Mouse (Mus musculus) limb, embryonic 10.5 days (tissue): ENCODE data around the gene Apbb1. TPM values are rescaled to one million over a fixed set of nuclear protein-coding genes. Genes with fewer than 3 reads are reported as not detected.

Experiments used
- DNase-seq: peaks from one replicate; pipeline ENCODE4 v3.0.0-alpha.2; 2017; ENCODE audit warnings: low spot score
- H3K27ac ChIP-seq: fragments of 300-500 bp; sonication (generic); 2 replicates; pipeline ENCODE4 v1.5.1; 2016; ENCODE audit warnings: mild to moderate bottlenecking
- H3K27me3 ChIP-seq: fragments of 300-500 bp; sonication (generic); 2 replicates; pipeline ENCODE4 v1.6.1; 2016; ENCODE audit warnings: low read depth, mild to moderate bottlenecking; ENCODE audit not compliant: poor library complexity, severe bottlenecking
- H3K36me3 ChIP-seq: fragments of 300-500 bp; sonication (generic); 2 replicates; pipeline ENCODE4 v1.6.1; 2016; ENCODE audit warnings: mild to moderate bottlenecking, moderate library complexity
- H3K4me1 ChIP-seq: fragments of 300-500 bp; sonication (generic); 2 replicates; pipeline ENCODE4 v1.6.1; 2016
- H3K4me3 ChIP-seq: fragments of 300-500 bp; sonication (generic); 2 replicates; pipeline ENCODE4 v1.5.1; 2016; ENCODE audit warnings: mild to moderate bottlenecking, moderate library complexity
- H3K9me3 ChIP-seq: fragments of 300-500 bp; sonication (generic); replicated peaks from 2 replicates; pipeline ENCODE4 v1.6.1; 2016; ENCODE audit warnings: mild to moderate bottlenecking
- WGBS: fragments of 180-500 bp; shearing (Covaris S2); methylation state at CpG from one replicate; pipeline ENCODE4 v1.1.7; 2016; 5-methylcytosine and 5-hydroxymethylcytosine counted together
- polyA plus RNA-seq: library from polyadenylated mRNA; unstranded; fragments of >200 nt; fragmentation: Nextera tagmentation; extraction: Ambion mirVana; gene quantifications from 2 replicates; pipeline ENCODE4 v1.2.1, GENCODE M21; 2016

Apbb1 gene
- polyA plus RNA-seq, result 76.9 and 81.9 TPM in 2 replicates

GRCm38 (mm10) chr7:105581094-105581703 is at the start of gene Apbb1:
Apbb1 (minus strand) TSS chr7:105581653.
- Histone ChIP-seq H3K4me1 (peaks cover 18% of the 10 kb centered on the region), H3K27me3 (0 out of 2 replicates have a peak, but pooled peaks cover 3% of the 10 kb centered on the region), H3K27ac (peak within 1 kb of the TSS; percentile 93), H3K9me3 (no peaks in the 10 kb centered on the region), H3K4me3 (peak within 1 kb of the TSS; percentile 76), H3K36me3 (no peaks in the 10 kb centered on the region)
- WGBS, result under 1% methylated on average over 47 of the region's 54 CpGs
- peak; percentile 86 for DNase-seq

DNA sequence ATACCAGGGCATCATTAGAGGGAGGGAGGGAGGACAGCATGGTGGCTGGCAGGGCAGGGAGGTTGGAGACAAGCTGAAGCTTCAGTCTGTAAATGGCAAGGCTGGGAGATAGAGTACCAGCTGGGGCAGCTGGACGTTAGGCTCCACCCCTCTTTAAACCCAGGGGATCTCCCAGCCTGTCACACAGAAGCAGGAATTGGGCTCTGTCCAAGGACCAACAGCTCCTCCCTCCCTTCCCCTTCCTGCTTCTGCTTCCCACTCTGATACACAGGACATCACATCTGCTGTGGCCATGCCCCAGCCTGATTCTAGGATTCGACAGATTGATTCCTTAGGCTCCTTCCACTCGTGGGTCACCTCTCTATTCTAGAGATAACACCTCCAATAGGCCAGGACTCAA is 47.2 kb upstream of the Apbb1 start:
- H3K4me3 ChIP-seq, result no peak overlapping the region
- WGBS, result 38% methylated on average over 3 of the region's 3 CpGs
- H3K36me3 ChIP-seq, result peaks cover 17% of the 10 kb centered on the region
- DNase-seq, result no peak
- peaks cover 10% of the 10 kb centered on the region for H3K4me1 ChIP-seq
- no peaks in the 10 kb centered on the region for H3K27me3 ChIP-seq
- H3K27ac ChIP-seq, result no peak overlapping the region
- H3K9me3 ChIP-seq, result no peaks in the 10 kb centered on the region

DNA sequence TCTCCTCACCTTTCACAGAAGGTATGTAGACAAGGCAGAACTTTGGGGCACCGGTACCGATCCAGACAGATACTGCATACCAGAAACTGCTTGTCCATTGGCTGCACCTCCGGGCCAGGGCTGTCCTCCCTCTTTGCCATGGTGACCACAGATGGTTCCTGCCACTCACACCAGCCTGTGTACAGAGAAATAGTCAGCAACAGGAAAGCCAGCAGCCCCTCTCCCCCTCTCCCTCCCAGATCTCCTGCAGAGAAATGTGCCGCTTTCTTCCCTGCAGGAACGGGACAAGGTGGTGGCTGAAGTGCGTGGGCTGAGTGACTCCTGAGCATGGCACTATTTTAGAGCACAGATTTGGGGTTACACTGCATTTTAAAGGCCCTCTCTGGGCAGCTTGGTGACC is 43.9 kb upstream of the Apbb1 start:
- Histone ChIP-seq H3K27ac (no peak overlapping the region), H3K4me3 (no peak overlapping the region), H3K36me3 (peaks cover 44% of the 10 kb centered on the region), H3K9me3 (no peaks in the 10 kb centered on the region), H3K4me1 (no peaks in the 10 kb centered on the region), H3K27me3 (no peaks in the 10 kb centered on the region)
- WGBS, result 86% methylated on average over 6 of the region's 6 CpGs
- no peak for DNase-seq

GRCm38 (mm10) chr7:105621646-105622292 is 40.3 kb upstream of the Apbb1 start:
- no peaks in the 10 kb centered on the region for H3K27me3 ChIP-seq
- WGBS, result 79% methylated on average over 8 of the region's 8 CpGs
- H3K36me3 ChIP-seq, result peaks cover 79% of the 10 kb centered on the region
- no peaks in the 10 kb centered on the region for H3K4me1 ChIP-seq
- H3K9me3 ChIP-seq, result no peaks in the 10 kb centered on the region
- H3K27ac ChIP-seq, result no peak overlapping the region
- no peak for DNase-seq
- no peak overlapping the region for H3K4me3 ChIP-seq

DNA sequence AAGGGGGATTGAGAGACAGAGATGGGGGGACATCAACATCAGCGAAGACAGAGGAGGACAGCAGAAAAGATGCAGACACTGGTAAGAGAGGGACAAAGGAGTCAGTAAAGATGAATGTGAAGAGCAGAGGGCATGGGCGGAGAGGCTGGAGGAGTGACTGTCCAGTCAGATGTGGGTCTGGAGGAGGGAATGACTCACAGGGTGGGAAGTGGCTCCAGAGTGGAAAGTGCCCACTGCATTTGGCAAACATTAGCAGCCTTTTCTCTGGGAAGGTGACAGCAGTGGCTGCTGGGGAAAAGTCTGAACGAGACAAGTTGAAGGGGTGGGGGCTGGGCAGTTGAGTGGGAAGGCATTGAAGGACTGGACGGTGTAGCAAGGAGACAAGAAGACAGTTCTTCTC is 39.6 kb upstream of the Apbb1 start:
- H3K9me3 ChIP-seq, result no peaks in the 10 kb centered on the region
- H3K4me3 ChIP-seq, result no peak overlapping the region
- H3K27me3 ChIP-seq, result no peaks in the 10 kb centered on the region
- 84% methylated on average over 4 of the region's 4 CpGs for WGBS
- peaks cover 85% of the 10 kb centered on the region for H3K36me3 ChIP-seq
- no peak overlapping the region for H3K27ac ChIP-seq
- DNase-seq, result no peak
- H3K4me1 ChIP-seq, result no peaks in the 10 kb centered on the region

GRCm38 (mm10) chr7:105619701-105620100 is 38.2 kb upstream of the Apbb1 start:
- Histone ChIP-seq H3K27ac (no peak overlapping the region), H3K9me3 (no peaks in the 10 kb centered on the region), H3K4me3 (no peak overlapping the region), H3K4me1 (no peaks in the 10 kb centered on the region), H3K27me3 (no peaks in the 10 kb centered on the region), H3K36me3 (peaks cover 92% of the 10 kb centered on the region)
- WGBS, result 87% methylated on average over 3 of the region's 3 CpGs
- no peak for DNase-seq

- Histone ChIP-seq H3K4me3 (no peak overlapping the region), H3K4me1 (no peaks in the 10 kb centered on the region), H3K27me3 (no peaks in the 10 kb centered on the region), H3K36me3 (peaks cover 94% of the 10 kb centered on the region), H3K27ac (no peak overlapping the region), H3K9me3 (no peaks in the 10 kb centered on the region)
- no peak for DNase-seq
- 97% methylated on average over 22 of the region's 22 CpGs for WGBS
Measured at GRCm38 (mm10) chr7:105617810-105618209, 36.4 kb upstream of the Apbb1 start.

GRCm38 (mm10) chr7:105616561-105616960 is 35.1 kb upstream of the Apbb1 start:
- peaks cover 98% of the 10 kb centered on the region for H3K36me3 ChIP-seq
- H3K9me3 ChIP-seq, result no peaks in the 10 kb centered on the region
- no peaks in the 10 kb centered on the region for H3K4me1 ChIP-seq
- DNase-seq, result no peak
- no peaks in the 10 kb centered on the region for H3K27me3 ChIP-seq
- no peak overlapping the region for H3K27ac ChIP-seq
- WGBS, result 85% methylated on average over 6 of the region's 6 CpGs
- H3K4me3 ChIP-seq, result no peak overlapping the region

DNA sequence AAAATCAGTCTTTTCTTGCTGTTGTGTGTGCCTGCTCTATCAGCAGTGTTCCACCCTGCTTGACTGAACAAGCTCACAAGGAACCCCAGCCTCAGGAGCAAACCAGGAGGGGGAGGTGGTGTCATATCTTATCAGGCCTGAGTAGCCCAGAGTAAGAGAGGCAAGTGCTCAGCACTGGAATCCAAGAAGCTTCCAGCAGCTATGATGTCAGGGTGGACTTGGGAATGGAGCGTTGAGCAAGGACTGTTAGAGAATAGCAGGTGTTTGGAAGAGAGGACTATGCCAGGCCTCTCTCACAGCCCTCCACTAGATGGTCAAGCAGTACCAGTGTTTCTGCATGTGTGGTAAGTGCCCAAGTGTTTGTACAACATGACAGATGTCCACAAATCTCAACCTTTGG is 34.3 kb upstream of the Apbb1 start:
- no peak for DNase-seq
- H3K27ac ChIP-seq, result no peak overlapping the region
- H3K4me1 ChIP-seq, result no peaks in the 10 kb centered on the region
- peaks cover 98% of the 10 kb centered on the region for H3K36me3 ChIP-seq
- no peaks in the 10 kb centered on the region for H3K27me3 ChIP-seq
- no peak overlapping the region for H3K4me3 ChIP-seq
- 85% methylated on average over 1 of the region's 1 CpGs for WGBS
- H3K9me3 ChIP-seq, result no peaks in the 10 kb centered on the region

DNA sequence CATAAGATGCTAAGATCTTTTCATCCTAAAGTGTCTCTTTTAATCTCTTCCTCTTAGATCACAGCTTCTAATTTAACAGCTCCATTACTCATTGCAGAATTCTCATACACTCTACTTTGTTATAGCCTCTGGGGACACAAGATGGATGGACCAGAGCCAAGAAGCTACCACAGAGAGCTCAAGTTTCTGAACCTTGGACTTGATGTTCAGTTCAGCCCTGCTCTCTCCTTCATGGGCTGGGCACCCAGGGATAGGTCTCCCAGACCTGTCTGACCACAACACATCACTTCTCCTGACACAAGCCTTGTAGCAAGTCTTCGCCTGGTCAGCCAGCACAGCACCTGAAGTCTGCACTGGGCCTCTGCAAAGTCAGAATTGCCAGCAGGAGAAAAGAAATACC is 32.9 kb upstream of the Apbb1 start:
- Histone ChIP-seq H3K4me3 (no peak overlapping the region), H3K27ac (no peak overlapping the region), H3K4me1 (no peaks in the 10 kb centered on the region), H3K36me3 (peaks cover 97% of the 10 kb centered on the region), H3K9me3 (no peaks in the 10 kb centered on the region), H3K27me3 (no peaks in the 10 kb centered on the region)
- DNase-seq, result no peak
- 88% methylated on average over 1 of the region's 1 CpGs for WGBS

- Histone ChIP-seq H3K9me3 (no peaks in the 10 kb centered on the region), H3K27me3 (no peaks in the 10 kb centered on the region), H3K36me3 (peaks cover 71% of the 10 kb centered on the region), H3K27ac (no peak overlapping the region), H3K4me3 (no peak overlapping the region), H3K4me1 (no peaks in the 10 kb centered on the region)
- DNase-seq, result no peak
- WGBS, result 94% methylated on average over 1 of the region's 1 CpGs
Measured at GRCm38 (mm10) chr7:105611767-105612166, 30.3 kb upstream of the Apbb1 start.

DNA sequence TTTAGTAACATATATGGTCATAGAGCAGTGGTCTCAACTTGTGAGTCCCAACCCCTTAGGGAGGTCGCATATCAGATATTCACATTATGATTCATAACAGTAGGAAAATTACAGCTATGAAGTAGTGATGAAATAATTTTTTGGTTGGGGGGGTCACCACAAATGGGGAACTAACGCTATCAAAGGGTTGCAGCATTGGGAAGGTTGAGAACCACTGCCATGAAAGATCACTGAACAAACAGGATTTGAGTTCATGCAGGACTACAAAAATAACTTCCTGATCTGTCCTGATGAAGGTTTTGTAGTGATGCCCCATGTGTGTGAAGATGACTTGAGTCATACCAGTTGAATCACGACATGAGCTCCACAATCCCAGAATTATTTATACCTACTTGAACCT is 27.0 kb upstream of the Apbb1 start:
- Histone ChIP-seq H3K27me3 (no peaks in the 10 kb centered on the region), H3K36me3 (peaks cover 39% of the 10 kb centered on the region), H3K4me3 (no peak overlapping the region), H3K27ac (no peak overlapping the region), H3K9me3 (no peaks in the 10 kb centered on the region), H3K4me1 (no peaks in the 10 kb centered on the region)
- 91% methylated on average over 3 of the region's 3 CpGs for WGBS
- no peak for DNase-seq

DNA sequence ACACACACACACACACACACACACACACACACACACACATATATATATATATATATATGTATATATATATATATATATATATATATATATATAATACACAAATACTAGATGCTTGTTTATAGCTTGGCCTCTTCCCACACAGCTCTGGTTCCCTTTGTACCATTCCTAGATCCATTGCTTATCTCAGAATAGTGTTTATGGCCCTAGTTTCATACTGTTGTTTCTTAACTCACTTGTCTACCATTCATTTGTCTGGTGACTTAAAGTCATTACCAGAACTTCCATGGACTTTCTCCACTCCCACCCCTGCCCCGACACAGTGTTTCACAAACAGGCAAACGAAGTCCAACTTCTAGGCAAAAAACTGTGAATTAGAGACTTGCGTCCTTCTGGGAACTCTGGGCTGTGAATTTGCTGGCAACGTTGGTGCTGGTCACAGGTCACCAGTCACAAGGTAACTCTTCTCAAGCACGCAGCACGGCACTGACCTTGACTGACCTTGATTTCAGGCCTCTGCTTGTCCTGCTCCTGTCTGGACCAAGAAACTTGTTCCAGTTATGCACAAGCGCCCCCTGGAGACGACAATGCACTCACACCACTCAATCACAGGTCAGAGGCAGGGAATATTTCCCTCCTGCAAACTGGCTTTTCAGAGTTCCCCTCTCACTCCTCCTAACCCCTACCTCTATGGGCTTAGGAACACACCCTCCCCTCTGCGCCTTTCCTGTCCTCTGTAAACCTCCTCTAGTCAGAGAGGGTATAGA is 21.6 kb upstream of the Apbb1 start:
- Histone ChIP-seq H3K4me3 (no peak overlapping the region), H3K27ac (peak overlapping the region; percentile 53; the same call in 1 of the 2 replicates), H3K27me3 (no peaks in the 10 kb centered on the region), H3K36me3 (no peaks in the 10 kb centered on the region), H3K4me1 (no peaks in the 10 kb centered on the region), H3K9me3 (no peaks in the 10 kb centered on the region)
- peak; percentile 75 for DNase-seq
- WGBS, result 36% methylated on average over 9 of the region's 9 CpGs
